Mouse (Mus musculus): Measurements from ENCODE around the gene Olfm1. TPM values are rescaled to one million over a fixed set of nuclear protein-coding genes. Genes with fewer than 3 reads are reported as not detected.
A peak's percentile ranks its signal among the peaks of the same experiment; 100 is the strongest.

Olfm1 gene
- 1 to 10 TPM; 7.3 to 9.5 TPM for total RNA-seq (2021)
- long read RNA-seq, experiment 1, partial matches to known transcripts, result 0 of 5 reads
- long read RNA-seq, experiment 1, other reads (novel, unspliced or antisense), result 0 of 5 reads
- long read RNA-seq, experiment 2, transcript Olfm1-201 (6 exons, 2,757 nt), result major isoform, 10 of 14 reads
- long read RNA-seq, experiment 2, partial matches to known transcripts, result 0 of 14 reads
- long read RNA-seq, experiment 2, other reads (novel, unspliced or antisense), result 0 of 14 reads

DNA sequence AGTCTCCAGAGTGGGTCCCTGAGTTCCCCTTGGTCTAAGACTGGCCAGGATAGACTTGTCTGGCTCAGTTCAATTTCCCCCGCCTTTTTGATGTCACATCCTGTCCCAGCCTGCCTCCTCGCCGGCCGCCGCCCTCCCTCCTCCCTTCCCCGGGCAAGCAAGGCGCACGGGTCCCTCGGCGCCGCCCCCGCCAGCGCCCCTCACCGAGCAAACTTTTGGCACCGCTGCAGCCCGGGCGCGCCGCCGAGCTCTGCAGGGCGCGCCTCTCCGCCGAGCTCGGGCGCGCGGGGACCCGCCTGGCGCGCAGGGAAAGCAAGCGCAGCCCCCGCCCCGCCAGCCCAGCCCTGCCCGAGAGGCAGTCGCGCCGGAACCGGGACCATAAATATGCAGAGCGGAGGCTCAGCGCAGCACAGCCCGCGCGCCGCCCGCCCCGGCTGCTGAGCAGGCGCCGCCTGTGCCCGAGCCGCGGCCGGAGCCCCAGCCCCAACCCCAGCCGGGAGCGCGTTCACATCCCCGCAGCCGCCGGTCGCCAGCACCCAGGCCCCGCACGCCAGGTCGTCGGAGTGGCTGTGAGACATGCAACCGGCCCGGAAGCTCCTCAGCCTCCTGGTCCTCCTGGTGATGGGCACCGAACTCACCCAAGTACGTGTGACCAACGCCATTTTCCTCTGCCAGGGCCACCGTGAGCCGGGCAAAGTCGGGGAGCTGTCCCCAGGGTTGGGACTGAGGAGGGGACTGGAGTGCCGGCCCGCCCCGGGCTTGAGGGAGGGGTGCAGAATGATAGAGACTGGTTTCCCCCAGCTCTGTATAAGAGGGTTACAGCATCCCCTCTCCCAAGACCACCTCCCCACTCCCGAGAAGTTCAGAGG, at the start of gene Olfm1:
TSS of gene Olfm1 (plus strand) at position 172 of the 869 bp plus-strand sequence.
- DNase-seq, result peak; percentile 73 to 79
- intact Hi-C loops (cut with DNase I), result no loop called here

DNA sequence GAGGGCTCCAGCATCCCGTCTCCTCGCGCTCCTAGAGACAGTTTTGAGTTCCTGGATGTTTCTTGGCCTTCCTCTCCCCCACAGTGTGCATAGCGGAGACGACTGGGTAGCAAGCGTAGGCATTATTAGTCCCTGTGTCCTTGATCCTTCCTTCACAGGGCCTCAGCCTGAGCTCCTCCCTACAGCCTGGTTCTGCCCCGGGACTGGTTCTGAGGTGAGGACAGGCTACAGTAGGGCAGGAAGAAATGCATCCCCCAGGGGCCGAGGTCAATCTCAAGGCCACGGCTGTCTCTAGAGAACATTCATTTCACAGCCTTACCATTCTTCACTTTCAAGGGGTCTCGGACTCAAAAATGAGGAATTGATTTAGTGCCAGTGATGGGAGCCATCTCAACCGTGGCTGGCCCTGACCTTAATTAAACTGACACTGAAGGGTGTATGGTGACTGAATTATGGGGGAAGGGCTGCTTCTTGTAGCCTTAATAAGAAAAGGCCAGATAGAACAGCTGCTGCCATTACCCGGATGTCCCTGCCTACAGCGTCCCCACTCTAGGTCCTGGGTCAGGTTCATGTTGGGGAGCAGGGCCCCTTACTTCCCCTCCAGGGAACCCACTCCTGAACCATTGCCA, 49.3 kb upstream of the Olfm1 start:
- DNase-seq, result no peak
- intact Hi-C loops (cut with DNase I), result no loop called here

DNA sequence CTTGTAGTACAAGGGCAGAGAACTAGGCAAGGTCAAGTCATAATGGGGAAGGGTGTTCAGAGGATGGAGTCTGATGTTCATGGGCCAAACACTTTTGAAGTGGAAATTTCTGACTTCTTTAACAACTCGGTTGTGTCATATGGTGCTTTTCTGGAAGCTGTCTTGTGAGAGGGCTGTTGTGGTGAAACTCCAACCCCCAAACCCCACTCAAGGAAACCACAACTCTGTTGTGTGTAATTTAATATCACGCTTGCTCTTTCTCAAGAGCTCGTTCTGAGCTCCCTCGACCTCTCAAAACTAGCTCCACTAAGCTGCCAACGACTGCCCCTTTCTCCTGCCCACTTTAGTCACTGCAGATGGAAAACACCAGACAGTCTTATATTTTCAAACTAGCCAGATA, 47.1 kb upstream of the Olfm1 start:
- no peak for DNase-seq
- intact Hi-C loops (cut with DNase I), result no loop called here

DNA sequence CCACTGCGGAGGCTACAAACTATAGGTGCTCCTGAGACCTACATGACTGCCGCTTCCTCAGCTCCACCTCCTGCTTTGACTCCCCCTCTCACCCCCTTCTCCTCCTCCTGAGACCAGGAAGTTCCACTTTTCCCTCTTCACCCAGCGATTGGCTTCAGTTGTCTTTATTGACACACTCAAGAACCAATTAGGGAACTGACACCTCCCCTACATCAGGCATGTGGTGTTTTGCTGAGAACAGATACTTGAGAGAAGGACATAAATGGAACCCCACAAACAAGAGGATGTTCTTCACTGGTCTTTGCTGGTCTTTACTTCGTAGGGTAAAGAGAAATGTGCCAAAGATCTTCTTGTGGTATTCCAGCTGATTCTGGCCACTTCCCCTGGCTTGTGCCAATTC, 46.6 kb upstream of the Olfm1 start:
- DNase-seq, result no peak
- intact Hi-C loops (cut with DNase I), result no loop called here

DNA sequence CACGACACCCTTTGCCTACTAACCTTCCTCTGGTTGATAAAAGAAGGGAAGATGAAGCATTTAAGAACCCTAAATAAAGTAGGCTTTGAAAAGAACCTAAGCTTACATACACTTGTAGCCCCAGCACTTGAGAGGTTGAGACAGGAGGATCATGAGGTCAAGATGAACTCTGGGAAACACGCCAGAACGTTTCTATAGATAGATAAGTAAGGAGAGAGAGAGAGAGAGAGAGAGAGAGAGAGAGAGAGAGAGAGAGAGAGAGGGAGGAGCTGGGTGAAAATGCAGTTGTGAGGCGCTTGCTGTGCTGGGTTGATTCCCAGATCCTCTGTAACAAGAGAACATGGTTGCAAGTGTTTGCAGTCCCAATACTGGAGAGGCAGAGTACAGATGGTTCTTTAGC, 46.1 kb upstream of the Olfm1 start:
- intact Hi-C loops (cut with DNase I), result no loop called here
- no peak for DNase-seq

DNA sequence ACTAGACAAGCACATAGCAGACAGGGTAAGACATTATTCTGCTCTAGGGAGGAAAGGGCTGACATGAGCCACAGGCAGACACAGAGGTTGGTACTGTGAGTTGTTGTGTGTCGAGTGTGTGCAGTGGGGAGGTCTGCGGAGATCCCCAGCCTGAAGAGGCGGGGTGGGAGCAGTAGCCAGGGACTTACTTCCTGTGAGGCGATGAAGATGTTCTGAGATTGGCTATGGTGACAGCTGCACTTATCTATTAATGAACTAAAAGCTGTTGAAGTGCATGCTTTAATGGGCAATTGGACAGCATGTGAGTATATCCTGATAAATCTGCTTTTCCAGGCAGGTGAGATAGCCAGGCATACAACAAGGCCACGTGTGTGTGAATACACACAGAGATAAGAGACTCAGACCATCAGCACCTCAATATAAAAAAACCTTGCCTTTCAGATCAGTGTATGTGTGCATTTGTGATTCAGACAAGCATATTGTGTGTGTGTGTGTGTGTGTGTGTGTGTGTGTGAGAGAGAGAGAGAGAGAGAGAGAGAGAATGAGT, 45.5 kb upstream of the Olfm1 start:
- no peak for DNase-seq
- intact Hi-C loops (cut with DNase I), result no loop called here

DNA sequence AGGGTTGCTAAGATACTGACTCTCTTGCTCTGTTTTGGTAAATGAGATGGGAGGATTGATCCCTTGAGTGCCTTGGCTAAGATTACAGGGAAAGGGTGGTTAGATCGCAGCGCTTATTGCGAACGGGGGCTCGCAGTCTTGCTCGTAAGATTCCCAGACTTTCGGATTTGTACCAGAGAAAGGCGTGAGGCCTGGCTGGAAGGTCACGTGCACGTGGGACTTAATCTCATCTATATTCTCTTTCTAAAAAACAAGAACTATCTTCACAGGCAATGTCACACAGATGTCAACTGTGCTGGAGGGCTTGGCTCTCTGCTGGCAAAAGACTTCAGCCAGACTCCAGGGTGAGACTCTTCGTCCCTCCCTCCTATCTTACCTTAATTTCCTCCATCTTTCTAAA, 43.1 kb upstream of the Olfm1 start:
- intact Hi-C loops (cut with DNase I), result no loop called here
- no peak for DNase-seq

DNA sequence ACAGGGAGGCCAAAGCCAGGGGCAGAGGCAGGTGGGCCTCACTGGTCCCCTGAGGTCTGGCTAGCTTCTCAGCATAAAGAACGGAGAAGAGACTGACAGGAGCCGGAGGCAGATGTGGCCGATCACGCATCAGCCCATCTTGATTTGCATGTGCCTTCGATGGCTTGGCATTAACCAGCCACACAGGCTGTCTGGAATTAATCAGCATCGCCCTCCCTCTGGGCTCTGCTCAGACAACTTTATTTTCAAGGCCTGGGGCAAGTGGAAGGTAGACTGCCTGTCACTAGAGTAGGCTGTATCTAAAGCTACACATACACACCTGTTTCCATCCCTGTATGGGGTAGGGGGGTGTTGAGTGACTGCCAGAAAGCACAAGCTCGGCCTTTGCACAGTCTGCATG, 32.2 kb upstream of the Olfm1 start:
- intact Hi-C loops (cut with DNase I), result no loop called here
- no peak for DNase-seq

DNA sequence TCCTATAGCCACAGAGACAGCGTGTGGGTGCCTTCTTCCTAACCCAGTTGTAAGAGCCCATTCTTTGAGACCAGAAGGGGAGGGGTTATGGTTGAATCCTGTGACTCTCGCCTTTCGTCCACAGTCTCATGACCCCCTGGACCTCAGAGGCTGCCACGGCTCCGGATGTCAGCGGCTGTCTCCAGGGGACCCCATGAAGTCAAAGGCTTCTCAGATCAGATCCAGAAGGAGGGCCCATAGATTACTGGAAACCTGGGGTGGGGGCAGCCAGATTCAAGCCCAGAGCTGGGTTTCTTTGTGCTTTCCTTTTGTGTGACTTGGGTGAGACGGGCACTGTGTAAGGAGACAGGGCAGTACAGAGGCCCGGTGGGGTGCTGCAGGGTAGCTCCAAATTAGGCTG, 27.2 kb upstream of the Olfm1 start:
- intact Hi-C loops (cut with DNase I), result no loop called here
- peak in 1 of 2 experiments; percentile 13 for DNase-seq

DNA sequence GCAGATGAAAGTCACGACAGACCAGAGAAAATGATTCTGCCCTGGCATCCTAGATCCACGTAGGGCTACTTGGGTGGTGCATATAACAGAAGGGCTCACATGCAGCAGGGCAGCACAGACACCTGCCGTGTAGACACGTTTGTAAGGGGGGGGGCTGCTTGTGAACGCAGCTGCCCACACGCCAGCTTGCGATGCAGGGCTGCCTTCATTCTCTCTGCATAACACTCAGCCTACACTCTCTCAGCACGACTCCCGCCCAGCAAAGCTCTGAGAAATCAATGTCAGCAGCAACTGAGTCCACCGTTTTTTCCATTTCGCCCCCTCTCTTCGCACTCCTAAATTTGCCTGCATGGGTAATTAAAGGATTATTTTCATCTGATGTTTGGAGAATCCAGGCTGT, 23.5 kb upstream of the Olfm1 start:
- intact Hi-C loops (cut with DNase I), result no loop called here

DNA sequence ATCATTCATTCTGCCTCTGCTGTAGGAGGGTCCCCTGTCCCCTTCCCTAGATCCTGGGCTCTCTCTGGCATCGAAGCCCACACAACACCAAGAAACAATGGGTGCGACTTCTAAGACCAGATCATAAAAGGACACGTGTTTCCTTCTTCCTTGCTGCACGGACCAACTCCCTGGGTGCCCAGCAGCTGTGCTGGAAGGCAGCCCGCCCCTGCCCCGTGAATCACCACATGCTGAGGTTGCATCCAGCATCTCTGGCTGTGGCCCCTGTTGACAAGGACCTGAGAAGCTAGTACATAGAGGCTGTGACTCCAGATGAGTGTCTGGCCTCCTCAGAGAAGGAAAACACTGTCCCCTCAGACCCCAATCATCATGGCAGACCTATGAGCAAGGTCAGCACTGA, 20.8 kb upstream of the Olfm1 start:
- DNase-seq, result no peak
- intact Hi-C loops (cut with DNase I), result no loop called here

More for the DNA sequence above, 23.5 kb upstream of the Olfm1 start:
- no peak for DNase-seq

DNA sequence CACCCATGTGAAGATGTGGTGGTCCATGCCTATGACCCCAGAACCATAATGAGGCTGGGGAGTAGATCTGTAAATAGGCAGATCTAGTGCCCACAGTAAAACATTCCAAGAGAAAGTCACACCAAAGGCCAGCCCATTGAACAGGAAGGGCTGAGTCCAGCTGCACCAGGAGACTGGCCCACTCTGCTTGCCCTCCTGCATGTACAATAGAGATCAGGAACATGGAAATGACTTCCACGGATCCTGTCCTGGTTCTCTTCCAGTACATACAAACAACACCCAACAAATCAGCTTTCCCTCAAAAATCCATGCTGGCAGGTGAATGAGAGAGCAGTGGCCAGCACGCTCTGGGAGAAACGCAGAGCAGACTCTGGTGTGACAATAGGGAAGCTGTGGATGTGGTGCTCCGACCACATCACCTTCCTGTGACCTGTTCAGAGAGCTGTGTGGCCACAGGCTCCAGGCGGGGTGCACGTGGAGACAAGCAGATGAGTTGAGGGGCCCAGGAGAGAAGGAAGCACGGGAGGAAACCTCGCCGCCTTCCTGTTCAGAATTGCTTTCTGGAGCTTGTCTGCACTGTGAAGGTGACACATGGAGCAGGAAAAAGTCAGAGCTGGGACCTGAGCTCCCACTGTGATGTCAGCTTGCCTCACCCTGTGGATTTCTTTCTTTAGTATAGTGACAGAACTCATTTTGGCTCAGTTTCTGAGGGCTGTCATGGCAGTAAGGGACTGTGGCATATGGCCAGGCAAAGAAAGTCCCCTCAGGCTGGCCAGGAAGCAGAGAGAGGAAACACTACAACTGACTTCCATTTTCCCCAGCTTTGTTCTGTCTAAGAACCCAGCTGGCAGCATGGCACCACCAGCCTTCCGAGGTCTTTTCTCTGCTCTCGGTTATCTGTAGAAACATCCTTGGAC, 19.3 kb upstream of the Olfm1 start:
- DNase-seq, result no peak

DNA sequence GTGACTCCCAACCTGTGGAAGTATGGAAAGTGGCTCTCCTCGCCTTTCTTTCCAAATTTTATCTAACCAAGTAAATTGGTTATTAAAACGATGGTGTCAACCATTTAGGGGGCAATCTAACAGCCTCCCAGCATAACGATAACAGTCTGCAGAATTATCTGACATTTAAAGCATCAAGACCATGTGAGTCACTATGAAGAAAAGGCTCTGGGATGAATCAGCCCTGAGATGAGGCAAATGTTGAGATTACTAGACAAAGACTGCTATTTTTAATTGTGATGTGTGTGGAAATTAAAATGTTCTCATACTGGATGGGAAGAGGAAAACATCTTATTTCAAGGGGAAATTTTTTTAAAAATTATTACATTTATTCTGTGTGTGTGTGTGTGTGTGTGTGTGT, 18.4 kb upstream of the Olfm1 start:
- intact Hi-C loops (cut with DNase I), result no loop called here
- DNase-seq, result no peak

More for the DNA sequence above, 19.3 kb upstream of the Olfm1 start:
- intact Hi-C loops (cut with DNase I), result no loop called here

DNA sequence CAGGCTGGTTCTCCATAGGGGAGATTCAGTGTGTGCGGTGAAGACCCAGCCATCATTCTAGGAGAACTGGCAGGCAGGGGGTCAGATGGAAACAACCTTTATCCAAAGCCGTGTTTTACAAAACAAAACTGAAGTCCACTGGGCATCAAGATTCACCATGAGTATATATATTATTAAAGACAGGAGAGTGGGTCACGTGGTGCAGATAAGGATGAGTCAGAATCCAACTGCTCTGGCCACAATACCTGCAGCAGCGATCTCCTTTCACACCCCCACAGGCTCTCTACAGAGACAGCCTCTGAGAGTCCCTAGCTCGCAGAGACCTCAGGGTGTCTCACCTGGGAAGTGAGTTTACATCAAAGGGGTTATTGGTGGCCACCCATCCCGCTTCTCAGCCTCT, 14.2 kb upstream of the Olfm1 start:
- DNase-seq, result no peak
- intact Hi-C loops (cut with DNase I), result no loop called here

DNA sequence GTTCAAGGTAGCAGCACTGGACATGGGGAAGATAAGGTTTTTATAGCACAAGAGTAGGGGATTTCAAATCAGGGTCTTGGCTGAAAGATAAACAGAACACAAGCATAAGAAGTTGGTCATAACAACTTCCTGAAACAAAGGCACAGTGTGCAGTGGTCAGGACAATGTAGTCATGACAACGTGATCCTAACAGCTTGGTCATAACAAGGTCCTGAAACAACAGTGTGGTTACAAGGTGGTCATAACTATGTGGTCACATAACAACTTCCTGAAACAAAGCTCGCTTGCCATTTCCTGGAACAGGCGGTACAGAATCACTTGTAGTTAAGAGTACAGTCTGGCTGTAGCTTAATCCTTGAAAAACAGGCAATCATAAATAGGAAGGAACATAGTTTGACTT, 12.7 kb upstream of the Olfm1 start:
- intact Hi-C loops (cut with DNase I), result no loop called here

DNA sequence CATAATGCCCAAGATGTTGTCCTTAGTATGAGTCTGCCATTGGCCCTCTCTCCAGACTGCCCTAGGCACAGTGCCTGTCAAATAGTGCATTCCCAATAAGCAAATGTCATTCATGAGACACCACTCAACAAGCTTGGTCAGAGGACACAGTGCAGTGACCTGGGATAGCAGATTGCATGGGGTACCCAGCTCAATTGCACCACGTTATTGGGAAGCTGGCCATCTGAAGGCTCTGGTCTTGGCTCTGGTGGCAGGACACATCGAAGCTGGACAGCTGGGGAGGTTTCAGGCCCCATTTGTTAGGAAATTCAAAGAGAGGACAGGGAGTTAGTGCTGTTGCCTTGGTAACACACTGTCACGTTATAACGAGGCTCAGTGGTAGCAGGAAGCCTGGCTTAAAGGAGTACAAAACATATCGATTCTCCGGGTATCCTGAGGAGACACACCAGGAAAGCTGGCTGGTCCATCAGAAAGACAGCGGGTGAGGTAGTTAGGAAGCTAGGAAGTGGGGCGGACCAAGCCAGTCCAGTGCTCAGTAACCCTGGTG, 4.3 kb upstream of the Olfm1 start:
- no peak for DNase-seq
- intact Hi-C loops (cut with DNase I), result no loop called here

More for the DNA sequence above, 12.7 kb upstream of the Olfm1 start:
- DNase-seq, result no peak

DNA sequence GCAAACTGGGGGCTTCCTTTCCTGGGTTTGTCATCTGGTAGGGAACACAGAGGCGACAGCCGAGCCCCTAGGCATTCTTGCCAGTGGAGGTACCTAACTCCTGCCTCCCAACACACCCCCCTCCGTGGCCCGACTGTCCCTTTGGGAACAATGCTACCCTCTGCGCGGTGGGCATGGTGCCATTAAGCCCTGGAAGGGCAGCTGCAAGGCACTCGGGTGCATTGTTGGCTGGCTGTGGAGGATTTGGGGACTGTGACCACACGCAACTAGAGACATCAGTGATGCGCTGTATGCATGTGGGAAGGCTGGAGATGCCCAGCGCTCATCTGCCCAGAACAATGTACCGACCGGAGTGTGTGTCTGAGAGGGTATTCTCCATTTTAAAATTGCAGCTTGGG, 897 bp downstream of the Olfm1 start:
- DNase-seq, result peak; percentile 8 to 12
- intact Hi-C loops (cut with DNase I), result no loop called here

DNA sequence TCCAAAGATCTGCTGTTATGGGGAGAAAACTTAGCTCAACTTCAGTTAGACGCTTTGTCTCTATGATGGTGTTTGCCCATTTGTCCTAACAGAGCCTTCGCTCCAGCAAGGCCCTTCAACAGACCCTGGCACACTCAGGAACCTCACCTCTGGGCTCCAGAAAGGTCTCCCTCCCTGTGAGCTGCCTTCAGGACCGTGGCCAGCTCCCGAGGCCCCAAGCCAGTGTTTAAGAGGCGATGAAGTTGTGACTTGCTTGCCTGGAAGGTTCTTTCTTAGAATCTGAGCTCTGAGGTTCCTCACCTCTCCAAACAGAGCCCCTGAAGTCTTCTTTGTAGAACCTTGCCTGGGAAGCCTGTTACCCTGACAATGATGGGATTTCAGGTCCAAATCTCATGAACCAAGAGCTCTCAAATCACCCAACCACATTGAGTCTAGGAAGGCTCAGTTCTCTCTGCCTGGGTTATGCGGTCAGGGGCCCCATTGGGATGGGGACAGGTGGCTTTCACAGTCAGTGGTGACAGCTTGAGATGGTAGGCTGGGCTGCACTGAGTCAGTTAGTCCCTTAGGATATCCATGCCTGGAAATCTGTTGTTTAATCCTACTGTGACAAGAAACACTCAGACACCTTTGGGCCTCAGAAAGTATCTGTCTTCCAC, 2.3 kb downstream of the Olfm1 start:
- peak; percentile 40 to 64 for DNase-seq
- intact Hi-C loops (cut with DNase I), result no loop called here

DNA sequence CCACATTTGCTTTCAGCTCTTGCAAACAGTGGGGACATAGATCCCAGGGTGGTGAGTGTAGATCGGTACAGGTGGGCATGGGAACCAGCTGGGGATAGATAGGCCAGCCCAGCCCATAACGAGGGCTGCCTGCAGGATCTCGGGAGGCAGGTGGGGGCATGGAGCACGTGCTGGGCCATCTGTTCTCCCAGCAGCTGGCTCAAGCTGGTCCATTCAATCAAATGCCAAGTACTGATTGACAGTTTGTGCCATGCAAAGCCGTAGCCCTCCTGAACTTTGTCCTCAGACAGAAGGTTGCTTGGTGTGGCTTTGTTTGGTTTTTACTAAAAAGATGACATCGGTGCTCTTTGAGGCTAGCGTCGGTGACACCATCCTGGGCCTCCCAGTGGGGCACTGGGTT, 2.9 kb downstream of the Olfm1 start:
- intact Hi-C loops (cut with DNase I), result no loop called here
- no peak for DNase-seq

Data from heart, postnatal 14 days (tissue).